ENCODE assay signal across 20 mouse cellular contexts in the genomic region with DNA sequence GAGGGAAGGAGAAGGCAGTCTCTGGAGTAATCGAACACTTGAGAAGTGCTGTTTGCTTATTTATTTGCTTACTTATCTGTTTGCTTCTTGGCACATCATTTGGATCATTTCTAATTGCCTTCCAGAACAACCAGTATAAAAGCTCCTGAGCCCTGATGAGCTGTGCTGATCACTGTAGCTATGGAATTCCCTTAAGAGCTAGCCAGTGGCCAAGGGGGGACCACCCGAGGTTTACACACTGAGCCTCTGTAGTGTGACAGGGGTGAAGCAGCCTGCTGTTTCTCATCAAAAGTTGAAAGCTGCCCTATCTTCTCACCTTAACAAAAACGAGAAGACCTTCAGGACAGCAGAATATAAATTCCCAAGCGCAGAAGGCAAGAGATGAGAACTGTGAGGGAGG. TPM values are rescaled to one million over a fixed set of nuclear protein-coding genes. Genes with fewer than 3 reads are reported as not detected.
DNase-seq lines count a peak whose midpoint lies in the region; TF ChIP-seq lines count a peak whose summit lies in the region.
"Had no signal": no experiment of that assay in that cellular context is flagged by ENCODE, and none has a peak within 500 bp of the region (broad histone marks: within the 10 kb centered on the region; RNA-seq: fewer than 3 reads in every experiment).

No protein-coding gene starts in this region.

- H3K4me1 ChIP-seq in heart, adult 2 months (ENCODE audit: control insufficient read depth, insufficient read depth, low read length), result no peaks in the 10 kb centered on the region; the same call in 1 of the 2 replicates
- H3K4me1 ChIP-seq in heart, embryonic 10.5 days, result no peaks in the 10 kb centered on the region

- no peaks in the 10 kb centered on the region for H3K79me2 ChIP-seq in heart, adult 2 months (replicated peaks; ENCODE audit: control insufficient read depth, insufficient read depth, low read length)

- no peak overlapping the region for H3K4me3 ChIP-seq in heart, adult 2 months
- H3K4me3 ChIP-seq in heart, embryonic 10.5 days, result no peak overlapping the region

- H3K27me3 ChIP-seq in heart, adult 2 months (ENCODE audit: control insufficient read depth, insufficient read depth, low read length), result no peaks in the 10 kb centered on the region
- no peaks in the 10 kb centered on the region for H3K27me3 ChIP-seq in heart, embryonic 10.5 days (ENCODE audit: insufficient read depth, poor library complexity, severe bottlenecking)
- H3K27me3 ChIP-seq: CH12.LX, Patski had no signal

- no peak overlapping the region for H3K27ac ChIP-seq in heart, adult 2 months
- H3K27ac ChIP-seq in heart, embryonic 10.5 days, result no peak overlapping the region

- TF ChIP-seq EP300 in heart, adult 2 months (IDR thresholded peaks at IDR 0.05; ENCODE audit: insufficient read depth, low read depth, low read length), result no peak

- no peak for TF ChIP-seq CTCF in heart, adult 2 months (IDR thresholded peaks at IDR 0.05)

- peak; percentile 55 for DNase-seq in heart, adult 11 months
- no peak for DNase-seq in heart, adult 2 months
- peak; percentile 51 for DNase-seq in heart, embryonic 10.5 days (ENCODE audit: low spot score)
- no peak for DNase-seq in heart, postnatal 14 days
- DNase-seq: adrenal gland, adult 2 months; adrenal gland, adult 8-10 months; adrenal gland, postnatal 10 days; adrenal gland, postnatal 14 days; adrenal gland, postnatal 25 days; adrenal gland, postnatal 36 days; B cell, adult 2 months; cerebellum, adult 11 months; cerebellum, adult 11-12 months; cerebellum, adult 18-20 months had no signal

- H3K9me3 ChIP-seq in heart, embryonic 10.5 days, result no peaks in the 10 kb centered on the region

- intact Hi-C loops in heart, adult 2 months (cut with DNase I), result no loop called here
- intact Hi-C loops in heart, postnatal 14 days (cut with DNase I), result no loop called here

- no peaks in the 10 kb centered on the region for H3K36me3 ChIP-seq in heart, adult 2 months (ENCODE audit: control insufficient read depth, insufficient read depth, low read length)
- no peaks in the 10 kb centered on the region for H3K36me3 ChIP-seq in heart, embryonic 10.5 days
- H3K36me3 ChIP-seq: G1E had no signal

- no peak for TF ChIP-seq POLR2A in heart, adult 2 months (IDR thresholded peaks at IDR 0.05; ENCODE audit: insufficient read depth, low read depth, low read length)

- WGBS in heart, adult 2 months, result 55% methylated on average over 4 of the region's 4 CpGs
- 42% methylated on average over 4 of the region's 4 CpGs for WGBS in heart, embryonic 10.5 days

- H3K9ac ChIP-seq in heart, adult 2 months (ENCODE audit: low read depth, low read length), result no peak overlapping the region

RNA-seq across cellular contexts. Expression of a gene that starts 35.4 kb away (rescaled TPM):
- under 1 TPM; 0.09 to 0.47 TPM for total RNA-seq in heart, adult 2 months (2021)
- polyA plus RNA-seq in heart, adult 2 months (2012; rRNA removed), result 0.12 and 0.29 TPM in 2 replicates
- polyA plus RNA-seq in heart, embryonic 10.5 days (2016; fragmentation: Nextera tagmentation; extraction: Ambion mirVana), result 0.22 TPM in 1 of 2 replicates, not detected in the other
- under 1 TPM; 0.34 to 0.41 TPM for total RNA-seq in heart, postnatal 14 days (2021)
- total RNA-seq: ES-E14, MEL had no signal
- polyA plus RNA-seq: CD4-positive, CD25-positive, alpha-beta regulatory T cell, adult 4 months; G1E had no signal

Comparison
In these comparisons a context has a peak if more than half of its experiments do, and no peak if none do; other contexts are left out.
1. DNase-seq: peak in heart, adult 11 months (single experiment) and heart, embryonic 10.5 days (single experiment); none in heart, adult 2 months (0 of 2) and heart, postnatal 14 days (0 of 2).